Mouse (Mus musculus) heart, adult 2 months (tissue): ENCODE measurements around the gene Zfp846. TPM values are rescaled to one million over a fixed set of nuclear protein-coding genes. Genes with fewer than 3 reads are reported as not detected.

Experiments used
- DNase-seq, 2 experiments: peaks; one replicate each; pipeline ENCODE4 v3.0.0; 2021
- H3K27ac ChIP-seq: fragments of 200-600 bp; 2 replicates; pipeline ENCODE4 v1.8.1; 2022
- H3K27me3 ChIP-seq: fragments of 200-500 bp; 2 replicates; pipeline ENCODE4 v1.6.1; 2012; ENCODE audit warnings: mild to moderate bottlenecking, low read length, inconsistent platforms, mixed read lengths; ENCODE audit not compliant: control insufficient read depth, insufficient read depth
- H3K36me3 ChIP-seq: fragments of 200-500 bp; 2 replicates; pipeline ENCODE4 v1.6.1; 2012; ENCODE audit warnings: low read length, inconsistent platforms; ENCODE audit not compliant: control insufficient read depth, insufficient read depth
- H3K4me1 ChIP-seq: fragments of 200-500 bp; 2 replicates; pipeline ENCODE4 v1.6.1; 2011; ENCODE audit warnings: low read length; ENCODE audit not compliant: control insufficient read depth, insufficient read depth
- H3K4me3 ChIP-seq: fragments of 200-600 bp; 2 replicates; pipeline ENCODE4 v1.8.1; 2022
- H3K79me2 ChIP-seq: fragments of 200-500 bp; replicated peaks from 2 replicates; pipeline ENCODE4 v1.6.1; 2012; ENCODE audit warnings: mild to moderate bottlenecking, inconsistent platforms, low read length, moderate library complexity, mixed read lengths; ENCODE audit not compliant: control insufficient read depth, insufficient read depth
- H3K9ac ChIP-seq: fragments of 200-500 bp; 2 replicates; pipeline ENCODE4 v1.6.1; 2012; ENCODE audit warnings: low read depth, mild to moderate bottlenecking, control low read depth, inconsistent platforms, low read length, mixed read lengths
- CTCF ChIP-seq: fragments of 200-600 bp; IDR thresholded peaks from 2 replicates; pipeline ENCODE4 v1.8.1; 2022; ENCODE audit warnings: antibody characterized with exemption, mild to moderate bottlenecking, moderate library complexity
- EP300 ChIP-seq: fragments of 200-500 bp; IDR thresholded peaks from 2 replicates; pipeline ENCODE4 v1.6.1; 2011; ENCODE audit warnings: low read depth, low read length, control low read depth; ENCODE audit not compliant: insufficient read depth
- POLR2A ChIP-seq: fragments of 200-500 bp; IDR thresholded peaks from 2 replicates; pipeline ENCODE4 v1.6.1; 2011; ENCODE audit warnings: mild to moderate bottlenecking, low read depth, low read length, control low read depth; ENCODE audit not compliant: insufficient read depth
- WGBS: fragments of 180-500 bp; shearing (Covaris S2); methylation state at CpG from one replicate; pipeline ENCODE4 v1.1.7; 2018; 5-methylcytosine and 5-hydroxymethylcytosine counted together
- intact Hi-C: fragments of 180-260 bp; cut with DNase I; formaldehyde crosslinking; loops from one replicate; pipeline ENCODE4 v1.15.1; 2025
- polyA plus RNA-seq: library from polyadenylated mRNA; depleted of rRNA; stranded (reverse); fragments of >200 nt; gene quantifications from 2 replicates; pipeline ENCODE4 v1.2.3, GENCODE M21; 2012; rRNA removed
- total RNA-seq, 2 experiments: library from RNA; stranded (reverse); gene quantifications; 2 replicates each; pipeline ENCODE4 v1.2.3; 2021

Gene Zfp846
- total and polyA plus RNA-seq, 3 experiments: 1.4 to 5.1 (median 4.7) TPM

DNA sequence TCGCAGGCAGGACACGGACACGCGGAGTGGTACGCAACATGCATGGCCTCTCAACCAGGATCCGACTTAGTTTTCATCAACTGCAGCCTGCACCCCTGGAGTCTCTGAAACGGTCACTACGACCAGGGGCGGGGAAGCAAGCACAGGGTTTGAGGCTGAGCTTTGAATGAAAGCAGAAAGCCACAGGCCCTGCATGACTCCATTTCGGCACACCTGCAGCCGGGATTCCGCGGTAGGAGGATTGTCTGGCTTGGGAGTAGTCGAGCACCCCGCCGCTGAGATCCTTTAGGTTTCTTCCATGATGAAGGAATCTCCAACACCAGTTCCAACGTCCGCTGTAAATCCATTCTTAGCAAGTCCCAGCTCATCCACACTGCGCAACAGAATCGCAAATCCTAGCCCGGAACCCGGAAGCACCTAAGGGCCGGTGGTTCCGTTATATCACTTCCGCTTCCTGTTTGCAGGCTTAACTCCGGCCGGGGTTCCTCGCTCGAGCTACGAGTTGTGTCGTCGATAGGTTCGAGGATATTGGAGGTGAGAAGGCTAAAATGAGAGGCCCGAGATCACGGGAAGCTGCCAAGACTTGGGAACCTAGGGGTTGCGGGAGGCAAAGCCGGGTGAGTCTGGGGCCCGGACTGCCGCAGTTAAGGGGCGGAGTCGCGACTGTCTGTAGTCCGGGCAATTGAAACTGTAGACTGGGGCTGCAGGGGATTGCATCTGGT lies 63.4 kb downstream of the Zfp846 start, which contains the start of gene Fbxl12:
TSS of gene Fbxl12 (minus strand) at position 408 of the 722 bp plus-strand sequence.
- Histone ChIP-seq H3K4me3 (peak within 1 kb of the TSS; percentile 99), H3K79me2 (peaks cover 3% of the 10 kb centered on the region), H3K36me3 (no peaks in the 10 kb centered on the region; the same call in 1 of the 2 replicates), H3K9ac (peak within 1 kb of the TSS; percentile 84), H3K27me3 (no peaks in the 10 kb centered on the region), H3K27ac (peak within 1 kb of the TSS; percentile 92), H3K4me1 (peaks cover 5% of the 10 kb centered on the region)
- no peak for TF ChIP-seq CTCF
- TF ChIP-seq POLR2A: peak; percentile 93
- intact Hi-C loops: loop anchor here (10.0 kb wide), 2 partner anchors 120 to 150 kb away; partner anchors contain the start of genes Zfp266 and Zfp426
- peak; percentile 85 for DNase-seq
- WGBS: under 1% methylated on average over 43 of the region's 43 CpGs

DNA sequence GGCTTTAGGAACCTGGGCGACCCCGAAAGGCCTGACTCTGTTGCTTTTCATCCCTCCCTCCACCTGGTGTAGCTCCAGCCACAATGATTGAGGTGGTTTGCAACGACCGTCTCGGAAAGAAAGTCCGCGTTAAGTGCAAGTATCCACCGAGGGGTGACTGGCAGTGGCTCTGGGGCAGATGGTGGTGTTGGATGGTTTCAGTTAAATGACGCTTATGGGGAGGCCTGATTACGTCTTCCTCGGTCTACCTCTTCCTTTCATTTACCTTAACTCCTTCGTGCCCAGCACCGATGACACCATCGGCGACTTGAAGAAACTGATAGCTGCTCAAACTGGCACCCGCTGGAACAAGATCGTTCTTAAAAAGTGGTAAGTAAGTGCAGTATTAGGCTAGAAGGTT lies 64.0 kb downstream of the Zfp846 start:
- Histone ChIP-seq H3K36me3 (no peaks in the 10 kb centered on the region; the same call in 1 of the 2 replicates), H3K9ac (peak overlapping the region; percentile 84), H3K27me3 (no peaks in the 10 kb centered on the region), H3K4me1 (peaks cover 5% of the 10 kb centered on the region), H3K27ac (peak overlapping the region; percentile 92), H3K4me3 (peak overlapping the region; percentile 99), H3K79me2 (peaks cover 3% of the 10 kb centered on the region)
- DNase-seq: peak in 1 of 2 experiments; percentile 28
- intact Hi-C loops: loop anchor here (10.0 kb wide), 2 partner anchors 120 to 150 kb away; partner anchors contain the start of genes Zfp266 and Zfp426
- no peak for TF ChIP-seq EP300
- TF ChIP-seq CTCF: no peak
- TF ChIP-seq POLR2A: no peak
- 1% methylated on average over 17 of the region's 17 CpGs for WGBS

DNA sequence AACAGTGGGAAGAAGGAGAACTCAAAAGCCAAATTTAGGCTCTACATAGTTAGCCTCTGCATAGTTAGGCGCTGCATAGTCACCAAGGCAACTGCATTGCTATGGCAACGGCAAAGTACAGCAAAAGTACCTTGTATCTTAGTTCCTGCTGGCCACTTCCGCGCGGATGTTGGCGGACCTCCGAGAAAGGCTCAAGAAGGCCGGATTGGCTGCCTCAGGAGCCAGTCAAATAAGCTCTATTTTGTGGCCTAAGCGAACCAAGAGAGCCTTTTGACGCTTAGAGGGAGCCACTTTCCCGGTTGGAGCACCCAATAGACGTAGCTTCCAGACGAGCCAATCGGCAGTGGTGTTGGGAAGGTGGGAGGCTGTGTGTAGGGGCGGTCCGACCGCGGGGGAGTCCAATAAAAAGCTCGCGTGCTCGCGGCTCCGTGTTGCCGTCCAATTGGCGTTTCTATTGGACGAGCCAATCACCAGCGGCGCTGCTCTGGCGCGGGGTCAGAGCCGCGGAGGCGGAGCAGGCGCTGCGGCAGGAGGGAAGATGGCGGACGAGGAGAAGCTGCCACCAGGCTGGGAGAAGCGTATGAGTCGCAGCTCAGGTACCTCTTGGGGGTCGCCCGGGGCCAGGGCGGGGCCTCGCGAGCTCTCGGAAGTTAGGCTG lies 70.6 kb downstream of the Zfp846 start, which contains the start of gene Pin1:
TSS of gene Pin1 (plus strand) at position 494 of the 658 bp plus-strand sequence.
- intact Hi-C loops: loop anchor here (5.0 kb wide), 2 partner anchors 184 to 269 kb away; no protein-coding TSS in a partner anchor
- Histone ChIP-seq H3K4me3 (peak within 1 kb of the TSS; percentile 76), H3K79me2 (peaks cover 3% of the 10 kb centered on the region; the same call in 1 of the 2 replicates), H3K27me3 (no peaks in the 10 kb centered on the region), H3K36me3 (no peaks in the 10 kb centered on the region), H3K4me1 (peaks cover 3% of the 10 kb centered on the region), H3K27ac (peak within 1 kb of the TSS; percentile 75), H3K9ac (peak within 1 kb of the TSS; percentile 76)
- DNase-seq: peak; percentile 97 to 99
- TF ChIP-seq CTCF: no peak
- TF ChIP-seq EP300: peak; percentile 73
- TF ChIP-seq POLR2A: peak; percentile 81
- under 1% methylated on average over 45 of the region's 45 CpGs for WGBS

DNA sequence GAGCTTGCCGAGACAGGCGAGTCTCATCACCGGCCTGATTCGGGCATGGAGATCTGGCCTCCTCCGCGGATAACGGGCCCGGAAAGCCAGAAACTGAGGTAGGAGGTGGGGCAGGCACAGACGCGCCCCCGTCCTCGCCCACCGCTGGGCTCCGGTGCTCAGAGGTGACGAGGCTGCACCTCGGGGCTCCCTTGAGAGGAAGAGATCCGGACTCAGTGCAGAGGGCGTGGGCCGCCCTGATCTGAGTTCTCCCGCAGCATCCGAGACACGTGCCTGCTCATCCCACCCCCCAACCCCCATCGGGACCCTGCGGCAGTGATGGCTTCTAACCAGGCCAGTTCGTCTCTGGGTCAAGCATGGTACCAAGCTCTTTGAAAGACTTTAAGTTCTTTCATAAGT lies 71.2 kb downstream of the Zfp846 start:
- TF ChIP-seq CTCF: no peak
- TF ChIP-seq EP300: no peak
- TF ChIP-seq POLR2A: no peak
- Histone ChIP-seq H3K4me1 (peaks cover 3% of the 10 kb centered on the region), H3K79me2 (peaks cover 3% of the 10 kb centered on the region; the same call in 1 of the 2 replicates), H3K36me3 (no peaks in the 10 kb centered on the region), H3K9ac (peak overlapping the region; percentile 76), H3K27me3 (no peaks in the 10 kb centered on the region), H3K27ac (peak overlapping the region; percentile 75), H3K4me3 (peak overlapping the region; percentile 76)
- no peak for DNase-seq
- WGBS: under 1% methylated on average over 25 of the region's 25 CpGs
- intact Hi-C loops: loop anchor here (5.0 kb wide), 2 partner anchors 185 to 270 kb away; no protein-coding TSS in a partner anchor

DNA sequence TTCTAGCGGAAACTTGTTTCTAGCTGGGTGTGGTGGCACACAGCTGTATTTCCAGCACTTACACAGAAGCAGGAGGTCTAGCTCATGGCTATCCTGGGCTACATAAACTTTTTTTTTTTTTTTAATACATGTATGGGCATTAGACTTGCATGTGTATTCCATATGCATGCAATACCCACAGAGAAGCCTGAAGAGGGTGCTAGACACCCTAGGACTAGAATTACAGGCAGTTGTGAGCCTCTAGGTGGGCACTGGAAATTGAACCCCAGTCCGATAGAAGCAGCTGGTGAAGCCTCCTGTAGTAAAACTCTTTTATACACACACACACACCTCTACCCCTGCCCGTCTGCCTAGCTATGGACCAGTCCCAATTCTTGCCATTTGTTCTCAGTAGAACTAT lies 72.8 kb downstream of the Zfp846 start:
- Histone ChIP-seq H3K27ac (no peak overlapping the region), H3K9ac (no peak overlapping the region), H3K36me3 (no peaks in the 10 kb centered on the region; the same call in 1 of the 2 replicates), H3K27me3 (no peaks in the 10 kb centered on the region), H3K4me1 (peaks cover 4% of the 10 kb centered on the region), H3K4me3 (no peak overlapping the region), H3K79me2 (peaks cover 3% of the 10 kb centered on the region; the same call in 1 of the 2 replicates)
- no peak for DNase-seq
- TF ChIP-seq POLR2A: no peak
- no peak for TF ChIP-seq EP300
- 0 out of 2 replicates have a peak, but pooled peaks have one; percentile 12 for TF ChIP-seq CTCF
- intact Hi-C loops: loop anchor here (5.0 kb wide), 2 partner anchors 187 to 272 kb away; no protein-coding TSS in a partner anchor
- 91% methylated on average over 3 of the region's 3 CpGs for WGBS

Other genes with a start within 250 kb of the Zfp846 start
- not detected for gene Olfr18, start 245.2 kb upstream of the Zfp846 start, total RNA-seq
- gene Olfr18, start 245.2 kb upstream of the Zfp846 start, polyA plus RNA-seq: 0.06 TPM in 1 of 2 replicates, not detected in the other
- gene Zfp560, start 196.1 kb upstream of the Zfp846 start, total RNA-seq: 10 to 100 TPM in 1 of 2 experiments, 1 to 10 TPM in 1; 9.9 to 11.0 TPM
- 10.1 and 13.6 TPM in 2 replicates for gene Zfp560, start 196.1 kb upstream of the Zfp846 start, polyA plus RNA-seq
- 1 to 10 TPM; 7.5 to 9.8 TPM for gene Zfp26, start 121.1 kb upstream of the Zfp846 start, total RNA-seq
- gene Zfp26, start 121.1 kb upstream of the Zfp846 start, polyA plus RNA-seq: 1.4 and 3.2 TPM in 2 replicates
- gene Zfp426, start 88.5 kb upstream of the Zfp846 start, total RNA-seq: 10 to 100 TPM in 1 of 2 experiments, 1 to 10 TPM in 1; 7.9 to 12.8 TPM
- 3.8 and 6.6 TPM in 2 replicates for gene Zfp426, start 88.5 kb upstream of the Zfp846 start, polyA plus RNA-seq
- 10 to 100 TPM; 23.3 to 23.8 TPM for gene Zfp266, start 59.9 kb upstream of the Zfp846 start, total RNA-seq
- gene Zfp266, start 59.9 kb upstream of the Zfp846 start, polyA plus RNA-seq: 6.0 and 10.6 TPM in 2 replicates
- gene Ubl5, start 61.6 kb downstream of the Zfp846 start, total RNA-seq: 100 to 1,000 TPM; 233 to 269 TPM
- gene Ubl5, start 61.6 kb downstream of the Zfp846 start, polyA plus RNA-seq: 275 and 362 TPM in 2 replicates
- gene Fbxl12, start 63.5 kb downstream of the Zfp846 start, total RNA-seq: 10 to 100 TPM in 1 of 2 experiments, 1 to 10 TPM in 1; 8.8 to 10.3 TPM
- 16.6 and 17.9 TPM in 2 replicates for gene Fbxl12, start 63.5 kb downstream of the Zfp846 start, polyA plus RNA-seq
- gene Pin1, start 70.8 kb downstream of the Zfp846 start, total RNA-seq: 10 to 100 TPM; 17.8 to 18.6 TPM
- 18.8 and 20.8 TPM in 2 replicates for gene Pin1, start 70.8 kb downstream of the Zfp846 start, polyA plus RNA-seq
- under 1 TPM in 1 of 2 experiments, not detected in 1; 0.13 TPM for gene Olfm2, start 165.1 kb downstream of the Zfp846 start, total RNA-seq
- 0.31 and 0.38 TPM in 2 replicates for gene Olfm2, start 165.1 kb downstream of the Zfp846 start, polyA plus RNA-seq
- gene Col5a3, start 233.8 kb downstream of the Zfp846 start, total RNA-seq: 10 to 100 TPM in 1 of 2 experiments, 1 to 10 TPM in 1; 7.0 to 19.7 TPM
- gene Col5a3, start 233.8 kb downstream of the Zfp846 start, polyA plus RNA-seq: 11.6 and 13.5 TPM in 2 replicates
- not detected for gene Rdh8, start 237.2 kb downstream of the Zfp846 start, total RNA-seq
- not detected in 2 replicates for gene Rdh8, start 237.2 kb downstream of the Zfp846 start, polyA plus RNA-seq